ENCODE assay signal across 8 mouse cellular contexts in the genomic region with DNA sequence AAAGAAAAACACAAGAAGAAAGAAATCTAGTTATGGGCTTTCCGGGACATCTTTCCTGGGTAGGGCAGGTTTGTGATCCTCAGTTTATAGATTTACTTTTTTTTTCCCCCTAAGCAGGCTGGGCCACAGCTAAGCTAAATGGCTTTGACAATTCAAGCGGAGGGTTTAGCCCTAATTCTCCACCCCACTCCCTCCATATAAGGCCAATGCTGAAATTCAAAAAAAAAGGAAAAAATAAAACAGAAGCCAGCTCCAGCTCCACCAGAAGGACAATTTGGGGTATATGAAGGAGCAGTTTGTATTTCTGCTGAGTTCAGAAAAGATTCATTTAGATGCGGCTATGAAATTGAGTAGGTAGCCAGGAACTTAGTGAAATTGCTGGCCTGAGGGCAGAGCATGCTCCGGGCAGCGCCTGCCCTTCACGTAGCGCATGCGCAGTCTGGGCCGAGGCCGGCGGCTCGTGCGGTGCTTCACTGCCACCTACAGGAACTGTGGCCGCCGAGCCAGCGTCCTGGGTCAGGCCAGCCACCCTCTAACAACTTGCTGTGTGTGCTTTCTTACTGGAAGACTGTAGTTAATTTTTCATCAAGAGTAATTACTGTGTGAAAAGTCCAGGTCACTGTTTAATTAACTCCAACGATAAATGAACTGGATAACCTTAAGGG.
DNase-seq lines count a peak whose midpoint lies in the region; ATAC-seq and TF ChIP-seq lines count a peak whose summit lies in the region.

No protein-coding gene starts in this region.

- DNase-seq in cerebellum, adult 8-10 months, result peak; percentile 75
- DNase-seq in heart, postnatal 4 days, result peak; percentile 94
- peak; percentile 86 to 92 for DNase-seq in layer of hippocampus, adult 2 months (ENCODE audit: low spot score in 2 of 2)
- peak; percentile 69 to 80 for DNase-seq in lung, adult 18-20 months

- H3K4me1 ChIP-seq in ES-Bruce4 (ENCODE audit: control insufficient read depth, insufficient read depth, low read length), result no peaks in the 10 kb centered on the region
- H3K4me1 ChIP-seq in testis, adult 2 months (ENCODE audit: control insufficient read depth, insufficient read depth, low read length), result 0 out of 2 replicates have a peak, but pooled peaks cover 3% of the 10 kb centered on the region

- H3K9me3 ChIP-seq in ES-Bruce4 (replicated peaks; ENCODE audit: control insufficient read depth, insufficient read depth, low read length, poor library complexity, severe bottlenecking), result no peaks in the 10 kb centered on the region

- H3K36me3 ChIP-seq in ES-Bruce4 (ENCODE audit: control insufficient read depth, insufficient read depth, low read length, poor library complexity, severe bottlenecking), result no peaks in the 10 kb centered on the region
- H3K36me3 ChIP-seq in testis, adult 2 months (ENCODE audit: control insufficient read depth, insufficient read depth, low read length), result no peaks in the 10 kb centered on the region

- H3K27ac ChIP-seq in ES-Bruce4 (ENCODE audit: insufficient read depth, low read length), result no peak overlapping the region
- H3K27ac ChIP-seq in layer of hippocampus, adult 2 months, result no peak overlapping the region; the same call in 1 of the 2 replicates
- H3K27ac ChIP-seq in testis, adult 2 months (ENCODE audit: control insufficient read depth, insufficient read depth, low read depth, low read length), result no peak overlapping the region

- H3K4me3 ChIP-seq in ES-Bruce4 (ENCODE audit: low read depth, low read length), result no peak overlapping the region
- peak overlapping the region; percentile 47 for H3K4me3 ChIP-seq in layer of hippocampus, adult 2 months
- peak overlapping the region; percentile 11; the same call in 1 of the 2 replicates for H3K4me3 ChIP-seq in testis, adult 2 months (ENCODE audit: control insufficient read depth, low read depth, low read length)

- peak; percentile 98 for ATAC-seq in frontal cortex, adult (ENCODE audit: low TSS enrichment)
- peak; percentile 78 for ATAC-seq in neutrophil, adult 5-6 weeks (ENCODE audit: extremely low read depth, insufficient number of reproducible peaks, low FRiP score, poor library complexity, severe bottlenecking)

- no peaks in the 10 kb centered on the region; the same call in none of the 2 replicates for H3K27me3 ChIP-seq in ES-Bruce4 (ENCODE audit: control insufficient read depth, insufficient read depth, low read length, poor library complexity, severe bottlenecking)
- H3K27me3 ChIP-seq in testis, adult 2 months (ENCODE audit: control insufficient read depth, insufficient read depth, low read length), result no peaks in the 10 kb centered on the region

- TF ChIP-seq POLR2A in ES-Bruce4 (IDR thresholded peaks at IDR 0.05; ENCODE audit: insufficient read depth, low read length), result no peak
- no peak for TF ChIP-seq POLR2A in testis, adult 2 months (IDR thresholded peaks at IDR 0.05; ENCODE audit: control insufficient read depth, low read depth, low read length)

- H3K9ac ChIP-seq in ES-Bruce4 (ENCODE audit: low read depth, poor library complexity, severe bottlenecking), result no peak overlapping the region

- TF ChIP-seq EP300 in ES-Bruce4 (IDR thresholded peaks at IDR 0.05; ENCODE audit: insufficient read depth, low read depth, low read length), result no peak

- TF ChIP-seq CTCF in ES-Bruce4 (IDR thresholded peaks at IDR 0.05; ENCODE audit: low read depth, low read length), result peak; percentile 60
- peak; percentile 94 for TF ChIP-seq CTCF in layer of hippocampus, adult 2 months (conservative IDR thresholded peaks at IDR 0.05)
- TF ChIP-seq CTCF in testis, adult 2 months (IDR thresholded peaks at IDR 0.05; ENCODE audit: control insufficient read depth, insufficient read depth, insufficient replicate concordance, low read depth, low read length), result peak; percentile 75; the same call in 1 of the 2 replicates
